Mouse (Mus musculus): ENCODE results near the gene Dlk1. TPM values are rescaled to one million over a fixed set of nuclear protein-coding genes. Genes with fewer than 3 reads are reported as not detected.

The Dlk1 gene
- polyA plus RNA-seq, 1 experiment from 2014 or later: 67.1 TPM

DNA sequence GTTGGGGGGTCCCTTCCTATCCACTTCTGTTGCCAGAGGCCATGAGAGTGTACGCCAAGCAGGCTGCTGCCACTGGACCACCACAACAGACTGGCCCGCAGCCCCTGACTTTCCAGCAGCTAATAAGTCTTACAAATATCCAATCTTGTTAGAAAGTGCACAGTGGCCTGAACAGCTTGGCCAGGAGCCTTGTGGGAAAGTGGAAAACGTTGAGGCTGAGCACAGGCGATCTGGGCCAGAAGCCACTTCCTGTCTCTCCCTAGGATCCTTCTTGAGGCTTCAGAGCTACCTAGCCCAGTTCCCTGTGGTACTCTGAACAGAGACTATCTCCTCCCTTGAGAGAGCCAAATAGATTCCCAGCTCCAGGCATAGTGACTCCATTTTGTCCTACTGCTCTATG, 39.3 kb upstream of the Dlk1 start:
- H3K4me3 ChIP-seq (ENCODE audit: low read depth, low read length): no peak overlapping the region
- no peak overlapping the region for H3K4me2 ChIP-seq
- 0 out of 2 replicates have a peak overlapping the region, but pooled peaks have one; percentile 46 for H3K27ac ChIP-seq (ENCODE audit: low read depth, low read length)
- ATAC-seq (replicated peaks; ENCODE audit: insufficient number of reproducible peaks, low FRiP score, low TSS enrichment): no peak
- 77% methylated on average over 4 of the region's 4 CpGs for WGBS (ENCODE audit: insufficient replicate concordance)
- H3K36me3 ChIP-seq (ENCODE audit: control insufficient read depth, insufficient read depth, low read length): no peaks in the 10 kb centered on the region
- H3K4me1 ChIP-seq (ENCODE audit: control insufficient read depth, insufficient read depth, low read length): peaks cover 43% of the 10 kb centered on the region
- H3K27me3 ChIP-seq (ENCODE audit: control insufficient read depth, insufficient read depth, low read length): no peaks in the 10 kb centered on the region; the same call in 1 of the 2 replicates
- no peak overlapping the region for H3K9ac ChIP-seq (ENCODE audit: low read depth, low read length)
- no peaks in the 10 kb centered on the region for H3K9me3 ChIP-seq (replicated peaks; ENCODE audit: control insufficient read depth, low read length)

DNA sequence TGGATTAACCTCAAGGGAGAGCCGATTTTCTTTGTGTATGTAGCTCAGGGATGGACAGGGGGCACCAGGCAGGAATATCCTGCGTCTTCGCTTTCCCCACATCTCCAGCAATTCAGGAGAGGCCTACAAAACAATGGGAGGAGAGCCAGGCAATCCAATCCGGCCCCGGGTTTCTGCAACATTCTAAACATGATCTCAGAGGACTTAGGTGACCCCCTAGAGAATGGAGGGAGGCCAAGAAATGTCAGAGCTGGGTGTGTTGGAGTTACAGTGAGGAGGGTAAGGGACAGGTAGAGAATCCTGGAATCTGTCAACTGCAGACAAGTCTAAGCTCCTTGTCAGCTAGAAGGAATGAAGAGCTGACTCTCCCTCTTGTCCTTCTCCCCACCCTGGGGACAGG, 35.9 kb upstream of the Dlk1 start:
- H3K4me3 ChIP-seq (ENCODE audit: low read depth, low read length): no peak overlapping the region
- 82% methylated on average over 5 of the region's 5 CpGs for WGBS (ENCODE audit: insufficient replicate concordance)
- H3K4me1 ChIP-seq (ENCODE audit: control insufficient read depth, insufficient read depth, low read length): peaks cover 40% of the 10 kb centered on the region
- no peaks in the 10 kb centered on the region for H3K9me3 ChIP-seq (replicated peaks; ENCODE audit: control insufficient read depth, low read length)
- no peak overlapping the region for H3K4me2 ChIP-seq
- no peaks in the 10 kb centered on the region for H3K36me3 ChIP-seq (ENCODE audit: control insufficient read depth, insufficient read depth, low read length)
- no peak for ATAC-seq (replicated peaks; ENCODE audit: insufficient number of reproducible peaks, low FRiP score, low TSS enrichment)
- no peak overlapping the region for H3K27ac ChIP-seq (ENCODE audit: low read depth, low read length)
- H3K9ac ChIP-seq (ENCODE audit: low read depth, low read length): no peak overlapping the region
- H3K27me3 ChIP-seq (ENCODE audit: control insufficient read depth, insufficient read depth, low read length): 0 out of 2 replicates have a peak, but pooled peaks cover 2% of the 10 kb centered on the region

- H3K27ac ChIP-seq (ENCODE audit: low read depth, low read length): peak overlapping the region; percentile 50
- H3K27me3 ChIP-seq (ENCODE audit: control insufficient read depth, insufficient read depth, low read length): 0 out of 2 replicates have a peak, but pooled peaks cover 2% of the 10 kb centered on the region
- H3K4me1 ChIP-seq (ENCODE audit: control insufficient read depth, insufficient read depth, low read length): peaks cover 30% of the 10 kb centered on the region
- 33% methylated on average over 14 of the region's 14 CpGs for WGBS (ENCODE audit: insufficient replicate concordance)
- peak; percentile 67 for ATAC-seq (replicated peaks; ENCODE audit: insufficient number of reproducible peaks, low FRiP score, low TSS enrichment)
- no peaks in the 10 kb centered on the region for H3K9me3 ChIP-seq (replicated peaks; ENCODE audit: control insufficient read depth, low read length)
- no peak overlapping the region; the same call in 1 of the 2 replicates for H3K4me2 ChIP-seq
- H3K36me3 ChIP-seq (ENCODE audit: control insufficient read depth, insufficient read depth, low read length): no peaks in the 10 kb centered on the region
- H3K9ac ChIP-seq (ENCODE audit: low read depth, low read length): 0 out of 2 replicates have a peak overlapping the region, but pooled peaks have one; percentile 39
- no peak overlapping the region for H3K4me3 ChIP-seq (ENCODE audit: low read depth, low read length)
These were observed 35.0 kb upstream of the Dlk1 start for GRCm38 (mm10) chr12:109417476-109418201.

- ATAC-seq (replicated peaks; ENCODE audit: insufficient number of reproducible peaks, low FRiP score, low TSS enrichment): no peak
- H3K36me3 ChIP-seq (ENCODE audit: control insufficient read depth, insufficient read depth, low read length): no peaks in the 10 kb centered on the region
- no peak overlapping the region for H3K4me2 ChIP-seq
- H3K27ac ChIP-seq (ENCODE audit: low read depth, low read length): no peak overlapping the region
- no peak overlapping the region for H3K9ac ChIP-seq (ENCODE audit: low read depth, low read length)
- no peak overlapping the region for H3K4me3 ChIP-seq (ENCODE audit: low read depth, low read length)
- 0 out of 2 replicates have a peak, but pooled peaks cover 2% of the 10 kb centered on the region for H3K27me3 ChIP-seq (ENCODE audit: control insufficient read depth, insufficient read depth, low read length)
- H3K9me3 ChIP-seq (replicated peaks; ENCODE audit: control insufficient read depth, low read length): no peaks in the 10 kb centered on the region
- 65% methylated on average over 12 of the region's 12 CpGs for WGBS (ENCODE audit: insufficient replicate concordance)
- peaks cover 29% of the 10 kb centered on the region for H3K4me1 ChIP-seq (ENCODE audit: control insufficient read depth, insufficient read depth, low read length)
These were observed 32.6 kb upstream of the Dlk1 start for GRCm38 (mm10) chr12:109420006-109420405.

DNA sequence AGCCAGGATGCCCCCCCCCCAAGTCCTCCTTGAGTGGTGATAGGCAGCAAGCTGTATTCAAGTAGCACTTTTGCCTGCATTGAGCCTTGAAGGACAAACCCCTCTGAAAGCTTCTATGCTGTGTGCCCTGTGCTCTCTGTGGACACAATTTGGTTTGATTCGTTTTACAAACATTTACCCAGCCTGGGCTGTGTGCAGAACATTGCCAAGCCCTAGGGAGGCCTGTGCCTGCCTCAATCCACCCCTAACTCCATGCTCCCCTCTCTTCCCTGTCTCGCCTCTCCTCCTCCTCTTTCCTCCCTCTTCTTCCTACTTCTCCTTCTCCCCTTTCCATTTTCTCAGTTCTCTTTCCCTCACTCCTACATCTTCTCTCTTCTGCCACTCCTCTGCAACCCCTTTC, 29.5 kb upstream of the Dlk1 start:
- 51% methylated on average over 2 of the region's 2 CpGs for WGBS (ENCODE audit: insufficient replicate concordance)

GRCm38 (mm10) chr12:109423716-109424429, 28.8 kb upstream of the Dlk1 start:
- H3K4me1 ChIP-seq (ENCODE audit: control insufficient read depth, insufficient read depth, low read length): peaks cover 14% of the 10 kb centered on the region
- peaks cover 12% of the 10 kb centered on the region for H3K27me3 ChIP-seq (ENCODE audit: control insufficient read depth, insufficient read depth, low read length)
- WGBS (ENCODE audit: insufficient replicate concordance): 67% methylated on average over 4 of the region's 4 CpGs
- no peak overlapping the region for H3K4me2 ChIP-seq
- no peaks in the 10 kb centered on the region for H3K36me3 ChIP-seq (ENCODE audit: control insufficient read depth, insufficient read depth, low read length)
- H3K4me3 ChIP-seq (ENCODE audit: low read depth, low read length): no peak overlapping the region
- H3K27ac ChIP-seq (ENCODE audit: low read depth, low read length): no peak overlapping the region
- no peak overlapping the region for H3K9ac ChIP-seq (ENCODE audit: low read depth, low read length)
- no peaks in the 10 kb centered on the region for H3K9me3 ChIP-seq (replicated peaks; ENCODE audit: control insufficient read depth, low read length)
- no peak for ATAC-seq (replicated peaks; ENCODE audit: insufficient number of reproducible peaks, low FRiP score, low TSS enrichment)

More for the DNA sequence above, 29.5 kb upstream of the Dlk1 start:
- H3K27ac ChIP-seq (ENCODE audit: low read depth, low read length): no peak overlapping the region
- H3K36me3 ChIP-seq (ENCODE audit: control insufficient read depth, insufficient read depth, low read length): no peaks in the 10 kb centered on the region
- H3K4me2 ChIP-seq: no peak overlapping the region
- H3K9me3 ChIP-seq (replicated peaks; ENCODE audit: control insufficient read depth, low read length): no peaks in the 10 kb centered on the region
- ATAC-seq (replicated peaks; ENCODE audit: insufficient number of reproducible peaks, low FRiP score, low TSS enrichment): no peak
- H3K4me1 ChIP-seq (ENCODE audit: control insufficient read depth, insufficient read depth, low read length): peaks cover 18% of the 10 kb centered on the region
- H3K9ac ChIP-seq (ENCODE audit: low read depth, low read length): no peak overlapping the region
- H3K27me3 ChIP-seq (ENCODE audit: control insufficient read depth, insufficient read depth, low read length): peaks cover 12% of the 10 kb centered on the region
- H3K4me3 ChIP-seq (ENCODE audit: low read depth, low read length): no peak overlapping the region

GRCm38 (mm10) chr12:109424753-109425332, 27.8 kb upstream of the Dlk1 start:
- Histone ChIP-seq H3K4me1 (ENCODE audit: control insufficient read depth, insufficient read depth, low read length) (peaks cover 14% of the 10 kb centered on the region), H3K27ac (ENCODE audit: low read depth, low read length) (no peak overlapping the region), H3K9ac (ENCODE audit: low read depth, low read length) (0 out of 2 replicates have a peak overlapping the region, but pooled peaks have one; percentile 6), H3K27me3 (ENCODE audit: control insufficient read depth, insufficient read depth, low read length) (peaks cover 12% of the 10 kb centered on the region), H3K9me3 (replicated peaks; ENCODE audit: control insufficient read depth, low read length) (no peaks in the 10 kb centered on the region), H3K4me3 (ENCODE audit: low read depth, low read length) (no peak overlapping the region), H3K4me2 (peak overlapping the region; percentile 45), H3K36me3 (ENCODE audit: control insufficient read depth, insufficient read depth, low read length) (no peaks in the 10 kb centered on the region)
- ATAC-seq (replicated peaks; ENCODE audit: insufficient number of reproducible peaks, low FRiP score, low TSS enrichment): no peak
- 19% methylated on average over 20 of the region's 20 CpGs for WGBS (ENCODE audit: insufficient replicate concordance)

DNA sequence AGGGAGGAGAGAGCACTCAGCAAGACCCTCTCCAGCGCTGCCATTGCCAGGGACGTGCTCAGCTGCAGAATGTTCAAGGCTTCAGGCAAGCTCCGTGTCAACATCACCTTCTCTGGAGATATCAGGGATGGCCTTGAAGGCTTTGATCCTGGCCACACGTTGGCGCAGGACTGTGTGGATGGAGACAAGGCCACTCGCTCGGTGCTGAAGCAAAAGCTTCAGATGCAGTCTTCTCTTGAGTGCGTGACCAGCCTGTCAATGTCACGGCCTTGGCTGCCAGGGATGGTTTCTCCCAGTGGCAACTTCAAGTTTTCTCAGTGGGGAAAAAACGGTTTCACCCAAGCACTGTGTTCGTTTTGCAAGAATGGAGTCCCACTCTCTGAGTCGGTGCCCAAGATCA, 26.6 kb upstream of the Dlk1 start:
- Histone ChIP-seq H3K4me1 (ENCODE audit: control insufficient read depth, insufficient read depth, low read length) (peaks cover 9% of the 10 kb centered on the region), H3K9me3 (replicated peaks; ENCODE audit: control insufficient read depth, low read length) (no peaks in the 10 kb centered on the region), H3K9ac (ENCODE audit: low read depth, low read length) (no peak overlapping the region), H3K27me3 (ENCODE audit: control insufficient read depth, insufficient read depth, low read length) (peaks cover 11% of the 10 kb centered on the region), H3K4me3 (ENCODE audit: low read depth, low read length) (no peak overlapping the region), H3K4me2 (no peak overlapping the region), H3K36me3 (ENCODE audit: control insufficient read depth, insufficient read depth, low read length) (no peaks in the 10 kb centered on the region), H3K27ac (ENCODE audit: low read depth, low read length) (no peak overlapping the region)
- WGBS (ENCODE audit: insufficient replicate concordance): 63% methylated on average over 12 of the region's 12 CpGs
- no peak for ATAC-seq (replicated peaks; ENCODE audit: insufficient number of reproducible peaks, low FRiP score, low TSS enrichment)

All from heart, embryonic 11.5 days (tissue).